Mouse (Mus musculus): ENCODE results near the gene Copg1. TPM values are rescaled to one million over a fixed set of nuclear protein-coding genes. Genes with fewer than 3 reads are reported as not detected.

Copg1 gene
- total and polyA plus RNA-seq, 3 experiments: 78.3 to 91.9 (median 85.1) TPM

DNA sequence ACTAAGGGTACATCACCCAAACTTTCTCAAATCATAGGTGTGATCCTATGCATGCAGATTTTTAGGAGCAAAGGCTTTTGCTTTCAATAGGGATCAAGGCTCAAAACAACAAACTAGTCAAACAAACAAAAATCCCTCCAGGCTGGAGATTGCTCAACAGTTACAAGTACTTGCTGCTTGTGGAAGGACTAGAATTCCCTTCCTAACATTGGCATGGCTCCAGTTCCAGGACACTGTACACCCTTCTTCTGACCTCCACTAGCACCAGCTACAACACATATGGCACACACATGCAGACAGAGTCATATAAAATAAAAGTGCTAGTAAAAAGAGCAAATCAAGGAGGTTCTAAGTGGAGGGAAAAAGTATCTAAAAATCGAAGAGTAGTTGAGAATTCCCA lies 40.8 kb upstream of the Copg1 start:
- Histone ChIP-seq H3K4me2 (ENCODE audit: insufficient read depth, low read depth, poor library complexity, severe bottlenecking) (peak overlapping the region; percentile 97), H3K4me1 (ENCODE audit: control insufficient read depth in 1 of 2, insufficient read depth in 2 of 2) (peaks cover 3 to 67% of the 10 kb centered on the region in 2 experiments; a peak in 3 of 4 replicates), H3K36me3 (replicated peaks in 1 of 2; ENCODE audit: control insufficient read depth in 1 of 2, insufficient read depth in 1 of 2, low read length in 1 of 2) (peaks cover 47 to 72% of the 10 kb centered on the region in 2 experiments), H3K9ac (ENCODE audit: insufficient read depth, low read depth) (peak overlapping the region; percentile 48; the same call in 1 of the 2 replicates), H3K27ac (ENCODE audit: insufficient read depth, low read depth) (no peak overlapping the region), H3K4me3 (replicated peaks in 1 of 3; ENCODE audit: low read depth in 2 of 3, low read length in 2 of 3, poor library complexity in 1 of 3) (peak overlapping the region in 2 of 3 experiments; percentile 26 to 96), H3K79me2 (replicated peaks; ENCODE audit: control insufficient read depth, extremely low read depth, insufficient read depth, poor library complexity, severe bottlenecking) (peaks cover 75% of the 10 kb centered on the region), H3K9me3 (replicated peaks; ENCODE audit: low read length) (no peaks in the 10 kb centered on the region), H3K27me3 (replicated peaks) (no peaks in the 10 kb centered on the region)
- dilution Hi-C loops (cut with MboI; ENCODE audit: extremely low pct_ligation_motif_present, extremely low pct_unique_long_range_greater_than_20kb, low sequenced_read_pairs) (no loop called here), in situ Hi-C loops (cut with MboI; ENCODE audit: low pct_ligation_motif_present, low pct_unique_long_range_greater_than_20kb, low sequenced_read_pairs) (no loop called here)
- TF ChIP-seq E2F4 (IDR thresholded peaks at IDR 0.05; ENCODE audit: insufficient replicate concordance, low read depth, low read length) (no peak), ZKSCAN1 (IDR thresholded peaks at IDR 0.05; ENCODE audit: borderline replicate concordance, low read depth, low read length) (no peak), NRF1 (IDR thresholded peaks at IDR 0.05; ENCODE audit: low read depth, low read length) (no peak), POLR2A (IDR thresholded peaks at IDR 0.05; ENCODE audit: low read depth, low read length) (no peak)
- DNase-seq (ENCODE audit: extremely low read depth): no peak

DNA sequence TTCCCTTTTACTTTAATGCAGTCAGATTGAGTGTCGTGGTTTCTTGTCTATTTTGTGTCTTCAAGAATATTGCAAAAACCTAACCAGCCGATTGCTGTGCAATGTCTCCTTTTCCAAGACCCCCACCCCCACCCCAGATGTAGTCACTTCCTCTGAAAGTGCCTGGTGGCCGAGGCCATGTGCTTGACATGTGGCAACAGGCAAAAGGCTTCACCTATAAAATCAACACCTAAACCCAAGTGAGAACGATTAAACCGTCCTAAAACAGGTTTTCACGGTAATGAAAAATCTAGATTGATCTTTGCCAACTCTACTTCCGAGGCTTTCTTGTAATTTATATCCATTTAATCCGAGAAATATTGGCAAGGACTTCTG lies 37.8 kb upstream of the Copg1 start:
- DNase-seq (ENCODE audit: extremely low read depth): peak; percentile 87
- in situ Hi-C loops (cut with MboI; ENCODE audit: low pct_ligation_motif_present, low pct_unique_long_range_greater_than_20kb, low sequenced_read_pairs): no loop called here
- H3K27ac ChIP-seq (ENCODE audit: insufficient read depth, low read depth): no peak overlapping the region

DNA sequence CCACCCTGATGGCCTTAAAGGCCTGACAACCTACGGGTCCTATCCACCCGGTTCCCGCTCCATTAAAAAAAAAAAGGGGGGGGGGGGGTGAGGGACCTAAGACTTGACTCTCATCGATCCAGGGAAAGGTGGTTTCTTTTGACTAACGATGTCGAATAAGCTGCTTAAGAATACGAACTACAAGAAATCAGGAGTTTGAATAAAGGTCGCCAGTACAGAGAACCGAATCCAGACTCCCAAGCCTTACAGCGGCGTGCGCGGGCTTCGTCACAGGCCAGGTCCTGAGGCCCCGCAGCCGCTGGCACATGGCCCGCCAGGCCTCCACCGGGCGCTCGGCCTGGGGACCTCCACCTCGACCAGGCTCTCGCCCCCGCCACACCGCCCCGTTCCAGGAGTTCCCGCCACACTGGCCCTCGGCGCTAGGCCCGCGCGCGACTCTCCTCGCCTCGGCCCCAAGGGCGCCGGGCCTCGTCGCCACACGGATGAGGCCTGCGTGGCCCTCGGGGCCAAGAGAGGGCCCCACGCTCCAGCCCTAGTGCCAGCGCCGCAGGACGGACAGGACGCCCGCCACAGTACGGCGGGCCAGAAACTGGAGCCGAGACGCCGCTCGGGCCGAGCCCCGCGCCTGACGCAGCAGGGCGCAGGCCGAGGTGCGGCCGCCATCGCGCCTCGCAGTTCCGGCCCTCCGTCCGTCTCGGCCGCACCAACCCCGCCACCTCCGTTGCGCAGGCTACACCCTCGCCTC lies 37.3 kb upstream of the Copg1 start:
- H3K36me3 ChIP-seq (replicated peaks in 1 of 2; ENCODE audit: control insufficient read depth in 1 of 2, insufficient read depth in 1 of 2, low read length in 1 of 2): peaks cover 17 to 37% of the 10 kb centered on the region in 2 experiments
- DNase-seq (ENCODE audit: extremely low read depth): no peak
- peak overlapping the region; percentile 95 for H3K9ac ChIP-seq (ENCODE audit: insufficient read depth, low read depth)
- H3K9me3 ChIP-seq (replicated peaks; ENCODE audit: low read length): no peaks in the 10 kb centered on the region
- 0 out of 2 replicates have a peak, but pooled peaks have one; percentile 4 for TF ChIP-seq TBP (conservative IDR thresholded peaks at IDR 0.05; ENCODE audit: low read depth, low read length)
- no peak for TF ChIP-seq E2F4 (IDR thresholded peaks at IDR 0.05; ENCODE audit: insufficient replicate concordance, low read depth, low read length)
- H3K27me3 ChIP-seq (replicated peaks): no peaks in the 10 kb centered on the region
- peak overlapping the region; percentile 82 to 96 (median 95) for H3K4me3 ChIP-seq (replicated peaks in 1 of 3; ENCODE audit: low read depth in 2 of 3, low read length in 2 of 3, poor library complexity in 1 of 3)
- dilution Hi-C loops (cut with MboI; ENCODE audit: extremely low pct_ligation_motif_present, extremely low pct_unique_long_range_greater_than_20kb, low sequenced_read_pairs): no loop called here
- H3K79me2 ChIP-seq (replicated peaks; ENCODE audit: control insufficient read depth, extremely low read depth, insufficient read depth, poor library complexity, severe bottlenecking): peaks cover 48% of the 10 kb centered on the region
- peaks cover 3 to 51% of the 10 kb centered on the region in 2 experiments for H3K4me1 ChIP-seq (ENCODE audit: control insufficient read depth in 1 of 2, insufficient read depth in 2 of 2)
- peak overlapping the region; percentile 68 for H3K4me2 ChIP-seq (ENCODE audit: insufficient read depth, low read depth, poor library complexity, severe bottlenecking)
- in situ Hi-C loops (cut with MboI; ENCODE audit: low pct_ligation_motif_present, low pct_unique_long_range_greater_than_20kb, low sequenced_read_pairs): no loop called here
- peak overlapping the region; percentile 91 for H3K27ac ChIP-seq (ENCODE audit: insufficient read depth, low read depth)

More for the DNA sequence above, 37.8 kb upstream of the Copg1 start:
- Histone ChIP-seq H3K36me3 (replicated peaks in 1 of 2; ENCODE audit: control insufficient read depth in 1 of 2, insufficient read depth in 1 of 2, low read length in 1 of 2) (peaks cover 23 to 42% of the 10 kb centered on the region in 2 experiments), H3K79me2 (replicated peaks; ENCODE audit: control insufficient read depth, extremely low read depth, insufficient read depth, poor library complexity, severe bottlenecking) (peaks cover 53% of the 10 kb centered on the region), H3K9ac (ENCODE audit: insufficient read depth, low read depth) (peak overlapping the region; percentile 95), H3K4me2 (ENCODE audit: insufficient read depth, low read depth, poor library complexity, severe bottlenecking) (peak overlapping the region; percentile 68), H3K9me3 (replicated peaks; ENCODE audit: low read length) (no peaks in the 10 kb centered on the region), H3K4me1 (ENCODE audit: control insufficient read depth in 1 of 2, insufficient read depth in 2 of 2) (peaks cover 6 to 57% of the 10 kb centered on the region in 2 experiments), H3K4me3 (replicated peaks in 1 of 3; ENCODE audit: low read depth in 2 of 3, low read length in 2 of 3, poor library complexity in 1 of 3) (peak overlapping the region; percentile 82 to 96 (median 95)), H3K27me3 (replicated peaks) (no peaks in the 10 kb centered on the region)
- TF ChIP-seq POLR2A (IDR thresholded peaks at IDR 0.05; ENCODE audit: low read depth, low read length) (peak; percentile 57; the same call in 1 of the 2 replicates), MAX (IDR thresholded peaks at IDR 0.05; ENCODE audit: low read length) (no peak), ETS1 (conservative IDR thresholded peaks at IDR 0.05; ENCODE audit: low read depth, low read length) (no peak), TBP (conservative IDR thresholded peaks at IDR 0.05; ENCODE audit: low read depth, low read length) (peak; percentile 40; the same call in 1 of the 2 replicates)
- dilution Hi-C loops (cut with MboI; ENCODE audit: extremely low pct_ligation_motif_present, extremely low pct_unique_long_range_greater_than_20kb, low sequenced_read_pairs): no loop called here
